Mouse (Mus musculus): ENCODE results near the gene Kif26b.

Gene Kif26b

DNA sequence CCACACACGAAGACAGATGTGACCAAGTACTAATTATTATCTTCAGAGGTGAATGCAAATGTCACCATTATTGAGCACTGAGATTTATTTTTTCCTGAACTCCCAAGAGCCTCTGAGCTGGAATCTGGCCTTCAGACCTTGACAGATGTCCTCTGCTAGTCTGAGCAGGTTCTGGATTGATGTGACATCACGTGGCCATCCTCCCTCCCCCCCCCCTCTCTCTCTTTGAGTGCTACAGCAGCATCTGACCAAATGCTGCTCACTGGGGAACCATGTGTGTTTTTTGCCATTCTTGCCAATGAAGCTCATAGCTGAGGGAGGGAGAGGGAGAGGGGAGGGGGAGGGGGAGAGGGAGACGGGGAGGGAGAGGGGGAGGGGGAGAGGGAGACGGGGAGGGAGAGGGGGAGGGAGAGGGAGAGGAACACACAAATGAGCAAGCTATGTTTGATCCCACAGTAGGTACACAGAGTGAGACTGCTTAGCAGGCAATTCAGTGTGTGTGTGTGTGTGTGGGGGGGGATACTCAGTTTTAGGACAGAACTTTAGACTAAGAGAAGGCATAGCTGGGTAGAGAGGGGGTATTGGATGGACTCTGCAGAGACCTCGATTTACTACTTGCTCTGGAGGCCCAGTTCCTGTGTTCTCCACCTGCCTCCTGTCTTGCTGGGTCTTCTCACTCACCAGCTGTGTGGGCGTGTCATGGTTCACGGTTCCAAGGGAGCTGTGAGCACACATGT, 241.9 kb downstream of the Kif26b start:
- ATAC-seq (ENCODE audit: low TSS enrichment): no peak

DNA sequence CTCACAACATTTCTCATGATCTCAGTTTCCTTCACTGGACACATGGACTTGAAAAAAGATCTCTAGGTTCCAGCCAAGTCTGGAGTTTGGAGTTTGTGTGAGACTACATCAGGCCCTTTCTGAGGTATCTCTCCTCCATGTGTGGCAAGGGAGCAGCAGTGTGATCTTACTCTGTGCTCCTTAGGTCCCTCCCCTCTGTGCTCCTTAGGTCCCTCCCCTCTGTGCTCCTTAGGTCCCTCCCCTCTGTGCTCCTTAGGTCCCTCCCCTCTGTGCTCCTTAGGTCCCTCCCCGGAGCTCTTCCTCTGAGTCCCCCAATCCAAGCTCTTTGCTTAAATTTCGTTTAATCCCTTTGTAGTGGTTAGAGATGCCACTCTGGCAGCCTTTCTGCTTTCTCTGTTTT, 250.8 kb downstream of the Kif26b start:
- no peak for ATAC-seq (ENCODE audit: low TSS enrichment)

DNA sequence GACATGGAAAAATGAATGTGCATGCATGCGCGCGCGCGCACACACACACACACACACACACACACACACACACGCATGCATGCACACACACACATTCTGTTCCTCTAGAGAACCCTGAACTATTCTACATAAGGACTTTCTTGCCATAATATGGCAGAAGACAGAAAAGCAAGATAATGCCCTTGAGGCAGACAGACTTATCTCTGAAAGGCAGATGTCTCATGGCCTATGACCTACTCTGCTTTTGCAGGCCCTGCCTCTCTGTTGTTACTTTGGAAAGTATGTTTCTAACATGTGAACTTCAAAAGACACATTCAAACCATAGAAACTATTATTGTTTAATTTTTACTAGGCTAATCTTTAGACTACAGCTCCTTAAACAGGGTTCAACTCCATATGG, 255.1 kb downstream of the Kif26b start:
- no peak for ATAC-seq (ENCODE audit: low TSS enrichment)

DNA sequence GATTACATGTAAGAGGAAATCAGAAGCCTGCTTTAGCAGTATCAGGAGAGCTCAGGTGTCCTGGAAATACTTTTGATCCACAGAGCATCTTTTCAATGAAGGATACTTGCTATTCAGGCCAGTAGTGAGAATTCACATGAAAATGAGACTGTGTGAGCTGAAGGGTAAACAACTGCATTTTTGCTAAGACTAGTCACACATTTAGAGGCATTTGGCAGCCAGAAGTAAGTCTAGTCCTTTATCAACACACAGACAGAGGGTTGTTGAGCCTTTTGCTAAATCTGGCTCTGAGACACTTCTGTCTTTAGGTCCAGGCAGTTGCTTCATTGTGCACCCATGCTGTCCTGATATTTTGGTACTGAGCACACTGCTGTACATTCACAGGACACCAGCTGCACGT, 262.3 kb downstream of the Kif26b start:
- ATAC-seq (ENCODE audit: low TSS enrichment): no peak

DNA sequence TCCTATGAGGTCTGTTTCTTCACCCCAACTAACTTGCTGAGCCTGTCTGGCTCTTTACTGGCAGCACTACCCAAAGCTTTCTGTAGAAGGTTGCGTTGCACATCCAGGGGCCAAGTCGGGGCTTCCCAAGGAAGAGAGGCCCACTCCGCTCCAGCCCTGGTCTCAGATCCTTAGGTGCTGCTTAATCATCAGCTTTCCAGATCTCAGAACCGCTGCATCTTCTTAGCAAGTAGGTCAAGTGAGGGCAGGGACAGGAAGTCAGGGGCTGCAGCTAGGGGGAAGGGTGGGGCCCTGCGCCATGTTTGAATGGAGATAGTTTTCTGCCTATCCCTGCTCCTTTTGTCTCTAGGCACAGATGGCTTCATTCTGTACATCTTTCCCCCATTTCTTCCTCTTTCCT, 263.8 kb downstream of the Kif26b start:
- no peak for ATAC-seq (ENCODE audit: low TSS enrichment)

DNA sequence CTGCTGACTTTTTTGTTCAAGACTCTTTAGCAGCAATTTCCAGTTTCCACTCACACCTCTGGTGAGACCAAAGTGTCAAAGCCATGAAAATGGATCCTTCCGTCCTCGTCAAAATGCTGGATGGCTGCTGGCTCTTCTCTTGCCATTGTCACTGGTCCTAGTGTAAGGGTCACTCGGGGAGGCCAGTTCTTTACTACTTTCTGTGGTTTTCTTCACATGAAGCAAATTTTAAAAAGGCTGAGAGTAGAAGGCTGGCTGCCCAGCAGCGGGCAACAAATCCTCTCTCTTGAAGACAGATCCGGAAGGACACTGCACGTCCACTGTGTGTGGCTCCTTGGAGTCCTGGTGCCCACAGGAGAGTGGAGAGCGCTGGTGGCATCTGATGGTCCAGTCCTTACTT, 265.9 kb downstream of the Kif26b start:
- no peak for ATAC-seq (ENCODE audit: low TSS enrichment)

DNA sequence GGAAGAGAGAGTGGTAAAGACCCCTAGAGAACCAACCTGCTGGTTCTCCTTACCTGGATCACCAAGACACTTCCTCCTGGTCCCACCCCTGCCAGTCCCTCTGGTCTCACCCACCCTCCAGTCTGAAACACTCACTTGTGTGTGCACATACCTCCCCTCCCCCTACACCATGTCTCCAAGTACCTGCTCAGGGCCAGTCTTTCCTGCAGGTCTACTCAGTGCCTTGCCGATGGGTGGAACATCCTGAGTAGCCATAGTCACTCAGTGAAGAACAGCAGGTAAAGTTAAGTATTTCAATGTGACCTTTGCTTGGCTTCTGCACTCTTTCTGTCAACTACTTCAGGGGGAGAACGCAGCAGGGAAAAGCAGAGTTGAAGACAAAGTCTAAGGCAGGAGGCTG, 268.5 kb downstream of the Kif26b start:
- ATAC-seq (ENCODE audit: low TSS enrichment): no peak

DNA sequence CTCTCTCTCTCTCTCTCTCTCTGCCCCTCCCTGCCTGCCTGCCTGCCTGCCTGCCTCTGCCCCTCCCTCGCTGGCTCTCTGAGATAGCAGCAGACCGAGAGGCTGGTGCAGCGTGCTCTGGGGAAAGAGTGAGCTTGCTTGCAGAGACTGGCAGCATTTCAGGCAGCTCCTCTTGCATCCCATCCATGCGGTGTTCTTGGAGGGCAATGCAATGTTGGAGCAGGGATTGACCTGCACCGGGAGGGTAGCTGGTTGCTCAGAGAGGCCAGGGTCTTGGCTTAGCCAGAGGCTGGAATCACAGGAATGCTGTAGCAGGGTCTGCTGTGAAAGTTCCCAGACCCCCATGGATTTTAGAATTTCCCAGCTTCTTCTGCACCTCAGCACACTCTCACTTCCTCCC, 269.4 kb downstream of the Kif26b start:
- peak; percentile 98 for ATAC-seq (ENCODE audit: low TSS enrichment)

DNA sequence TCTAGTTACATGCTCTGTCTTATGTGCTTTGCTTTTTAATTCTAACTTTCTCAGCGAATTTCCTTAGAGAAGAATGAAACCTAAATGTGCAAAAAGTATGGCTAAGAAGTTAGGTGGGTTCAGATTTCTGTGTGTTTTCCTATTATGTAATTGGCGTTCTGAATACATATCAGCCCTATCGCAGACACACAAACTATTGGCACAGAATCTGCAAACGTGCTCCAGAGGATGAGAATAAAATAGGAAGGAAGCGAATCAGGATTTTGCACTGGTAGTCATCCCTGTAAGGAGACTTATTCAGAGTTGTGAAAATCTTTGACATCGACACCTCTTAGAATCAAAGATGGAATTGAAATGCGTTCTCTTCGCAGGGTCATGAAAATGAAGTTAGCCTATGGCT, 270.0 kb downstream of the Kif26b start:
- 0 out of 2 replicates have a peak, but pooled peaks have one; percentile 3 for ATAC-seq (ENCODE audit: low TSS enrichment)

DNA sequence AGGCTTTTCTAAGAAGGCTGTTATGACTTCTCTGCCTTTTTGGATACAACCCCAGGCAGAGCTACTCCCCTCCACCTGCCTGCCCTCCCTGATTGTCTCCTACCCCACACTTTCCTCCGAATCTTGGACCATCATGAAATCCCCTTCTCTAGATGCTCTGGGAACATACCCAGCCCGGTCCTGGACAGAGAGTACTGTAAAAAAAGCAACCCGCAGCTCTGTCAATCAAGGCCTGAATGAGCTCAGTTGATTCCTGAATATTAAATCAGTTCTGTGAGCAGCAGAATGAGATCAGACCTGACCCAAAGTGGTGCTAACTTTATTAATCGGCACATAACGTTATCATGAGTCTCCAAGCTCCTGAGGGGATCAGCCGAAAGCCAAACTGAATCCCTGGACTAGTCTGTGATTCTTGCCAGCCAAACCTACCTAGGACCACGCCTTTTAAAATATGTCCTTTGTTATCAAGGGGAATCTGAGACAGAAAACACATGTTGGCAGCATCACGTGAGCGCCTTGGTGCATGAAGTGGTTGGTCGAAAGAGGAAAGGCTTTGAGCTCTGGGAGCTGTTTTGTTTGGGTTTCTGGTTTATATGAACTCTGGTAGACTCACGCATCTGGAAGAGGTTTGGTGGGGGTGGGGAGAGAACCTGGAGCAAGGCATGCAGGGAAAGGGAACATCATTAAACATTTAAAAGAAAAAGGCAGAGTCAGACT, 271.1 kb downstream of the Kif26b start:
- ATAC-seq (ENCODE audit: low TSS enrichment): no peak

DNA sequence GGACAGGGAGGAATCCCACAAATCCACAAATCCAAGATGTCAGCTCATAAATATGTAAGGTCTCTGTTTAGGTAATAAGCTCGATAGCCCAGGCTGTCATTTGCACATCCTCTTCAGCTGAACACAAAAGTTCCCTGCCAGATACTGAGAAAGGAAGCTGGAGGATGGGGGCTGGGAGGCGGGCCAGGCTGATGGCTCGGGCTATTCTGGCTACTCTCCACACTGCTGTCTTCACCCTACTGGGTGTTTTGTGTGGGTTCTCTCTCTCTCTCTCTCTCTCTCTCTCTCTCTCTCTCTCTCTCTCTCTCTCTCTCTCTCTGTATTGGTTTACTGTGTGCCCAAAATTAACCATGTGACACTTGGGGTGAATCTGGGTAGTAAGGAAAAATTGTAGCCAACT, 274.2 kb downstream of the Kif26b start:
- no peak for ATAC-seq (ENCODE audit: low TSS enrichment)

DNA sequence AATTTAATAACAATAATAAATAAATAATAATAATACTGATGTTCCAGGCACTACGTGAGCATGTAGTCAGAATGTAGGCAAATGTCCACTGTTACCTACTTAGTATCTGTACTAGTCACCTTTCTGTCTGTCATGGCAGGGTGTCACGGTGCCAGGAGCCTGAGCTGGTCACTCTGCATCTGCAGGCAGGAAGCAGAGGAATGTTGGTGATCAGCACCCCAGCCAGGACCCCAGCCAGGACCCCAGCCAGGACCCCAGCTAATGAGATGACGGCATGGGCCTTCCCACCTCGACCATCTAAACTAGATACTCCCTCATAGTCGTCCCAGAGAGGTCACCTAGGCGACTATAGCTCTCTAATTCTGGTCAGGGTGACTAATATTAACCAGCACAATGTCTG, 288.6 kb downstream of the Kif26b start:
- ATAC-seq (ENCODE audit: low TSS enrichment): no peak

DNA sequence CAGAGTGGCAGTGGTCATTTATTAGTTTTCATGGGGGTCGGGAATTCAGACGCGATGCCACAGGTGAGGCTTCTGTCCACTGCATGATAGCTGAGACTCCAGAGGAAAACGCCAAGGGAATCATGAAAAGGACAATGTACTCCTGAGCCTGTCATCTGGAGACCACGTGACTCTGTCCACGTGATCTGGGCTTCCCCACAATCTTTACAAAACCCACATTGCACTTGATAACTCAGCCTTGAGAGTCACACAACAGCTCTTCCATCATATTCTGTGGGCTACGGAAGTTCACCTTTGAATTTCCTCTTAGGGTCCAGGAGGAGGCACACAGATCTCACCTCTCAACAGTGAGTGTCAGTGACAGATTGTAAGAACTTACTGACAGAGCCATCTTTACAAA, 290.1 kb downstream of the Kif26b start:
- ATAC-seq (ENCODE audit: low TSS enrichment): no peak

DNA sequence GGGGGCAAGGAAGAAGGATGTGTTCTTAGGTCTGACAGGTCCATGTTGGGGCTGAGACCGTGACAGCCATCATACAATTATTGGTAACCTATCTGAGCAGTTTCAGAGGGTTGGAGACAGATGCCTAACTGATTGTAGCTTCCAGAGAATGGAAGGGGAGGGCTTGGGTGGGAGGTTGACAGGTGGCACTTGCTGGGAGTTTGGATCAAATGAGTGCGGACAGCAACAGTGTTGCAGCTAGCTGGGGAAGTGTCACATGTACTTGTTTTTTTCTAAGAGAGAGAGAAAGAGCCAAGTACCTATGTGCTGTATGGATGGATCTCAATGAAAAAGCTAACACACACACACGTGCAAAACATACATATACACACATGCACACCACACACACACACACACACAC, 291.2 kb downstream of the Kif26b start:
- no peak for ATAC-seq (ENCODE audit: low TSS enrichment)

DNA sequence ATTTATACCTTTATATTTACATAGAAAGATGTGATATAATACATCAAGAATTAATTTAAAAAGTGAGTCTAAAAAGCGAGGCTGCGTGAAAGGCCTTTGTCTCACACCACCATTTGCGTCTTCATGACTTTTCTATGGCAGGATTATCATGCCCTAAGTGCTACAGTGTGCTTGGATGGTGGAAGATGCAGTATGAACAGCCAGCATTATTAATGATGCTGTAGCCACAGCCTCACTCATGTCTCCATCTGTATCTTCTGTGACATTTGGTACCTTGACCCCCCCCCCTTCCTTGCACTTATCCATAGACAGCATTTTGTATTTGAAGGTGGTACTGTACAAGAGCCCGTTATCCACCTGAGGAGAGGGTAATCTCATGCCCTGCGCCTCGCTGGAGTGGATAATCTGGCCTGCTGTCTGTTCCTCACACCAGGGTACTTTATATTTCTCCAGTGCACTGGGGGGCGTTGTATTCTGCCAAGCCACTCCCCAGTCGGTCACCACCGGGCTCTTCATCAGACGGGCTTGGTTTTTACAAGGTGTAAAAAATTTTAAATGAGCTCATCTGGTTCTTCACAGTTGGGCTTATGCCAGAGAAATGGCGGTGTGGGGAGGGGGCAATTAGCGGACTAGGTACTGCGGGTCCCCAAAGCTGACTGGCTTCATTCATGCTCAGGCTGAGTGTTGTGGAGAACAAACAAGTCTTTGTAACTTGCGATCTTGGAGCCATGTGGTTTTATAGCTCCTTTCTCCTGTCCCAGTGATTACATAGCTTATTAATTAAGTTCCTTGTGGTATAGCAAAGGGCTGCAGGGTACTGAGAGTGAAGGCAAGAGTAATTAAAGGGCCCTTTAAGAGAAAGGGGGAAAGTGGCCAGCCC, 291.9 kb downstream of the Kif26b start:
- no peak for ATAC-seq (ENCODE audit: low TSS enrichment)

DNA sequence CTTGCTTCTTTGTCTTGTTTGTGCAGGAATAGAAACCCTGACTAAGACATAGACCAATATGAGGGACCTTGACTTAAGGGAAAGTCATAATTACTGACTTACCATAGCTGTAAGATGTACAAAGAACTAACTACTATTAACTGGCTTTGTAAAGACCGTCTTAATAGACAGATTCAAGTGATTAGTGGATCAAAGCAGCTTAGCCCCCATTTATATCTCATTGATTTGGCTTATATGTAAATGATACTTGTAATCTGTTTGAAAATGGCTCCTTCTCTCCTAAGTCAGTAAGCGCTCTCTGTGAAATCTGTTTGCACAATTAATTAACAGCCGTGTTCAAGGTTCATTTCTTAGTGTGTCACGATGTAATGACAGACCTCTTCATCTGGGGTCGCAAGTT, 295.9 kb downstream of the Kif26b start:
- no peak for ATAC-seq (ENCODE audit: low TSS enrichment)

DNA sequence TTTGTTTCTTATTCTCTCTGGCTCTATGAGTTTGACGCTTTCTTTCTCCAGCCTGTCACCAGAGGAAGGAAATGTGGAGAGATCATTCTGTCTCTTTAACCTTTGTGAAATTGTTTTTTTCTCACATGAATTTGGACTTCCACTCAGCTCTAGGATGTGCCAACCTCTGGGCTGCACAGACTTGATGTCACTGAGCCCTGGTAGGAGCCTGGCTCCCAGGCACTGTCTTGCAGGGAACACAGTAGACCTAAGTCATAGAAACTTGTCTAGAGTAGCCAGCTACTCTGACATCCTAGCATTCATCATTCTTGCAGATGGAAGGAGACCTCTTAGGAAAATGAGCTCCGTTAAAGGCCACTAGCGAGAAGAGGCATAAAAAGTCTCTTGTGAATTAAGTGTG, 298.3 kb downstream of the Kif26b start:
- no peak for ATAC-seq (ENCODE audit: low TSS enrichment)

DNA sequence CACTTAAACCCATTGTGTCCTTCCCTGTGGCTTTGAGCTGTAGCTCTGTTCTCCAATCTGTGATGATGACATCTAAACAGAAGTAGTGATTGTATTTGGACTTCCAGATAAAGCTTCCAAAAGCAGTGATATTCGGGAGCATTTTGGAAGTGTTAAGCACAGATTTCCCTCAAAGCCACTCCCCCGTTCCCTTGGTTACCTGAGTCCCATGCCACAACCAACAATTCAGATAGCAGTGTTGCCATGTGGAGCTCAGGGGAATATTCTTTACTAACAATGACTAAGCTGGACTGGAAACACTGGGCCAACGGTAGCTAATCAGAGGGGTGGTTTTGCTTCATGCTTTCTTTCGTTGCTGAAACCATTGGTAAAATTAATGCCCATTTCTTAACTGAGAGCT, 300.5 kb downstream of the Kif26b start:
- ATAC-seq (ENCODE audit: low TSS enrichment): peak; percentile 44; the same call in 1 of the 2 replicates

DNA sequence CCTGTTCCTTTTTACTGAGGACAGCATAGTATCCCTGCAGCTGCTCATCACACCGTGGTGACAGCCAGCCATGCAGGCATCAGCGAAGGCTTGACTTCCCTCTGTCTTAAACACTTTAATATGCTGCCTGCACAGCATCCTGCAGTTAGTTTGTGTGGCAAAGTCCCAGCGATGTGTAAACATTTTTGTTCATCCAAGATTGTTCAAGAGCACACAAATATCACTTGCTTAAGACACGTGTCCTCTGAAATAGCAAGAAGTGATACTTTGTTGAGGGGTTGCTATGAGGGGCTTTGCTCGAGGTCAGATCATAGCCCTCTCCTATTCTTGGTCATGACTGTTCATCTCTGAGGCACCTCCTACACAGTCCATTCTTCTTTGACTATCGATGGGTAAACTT, 303.6 kb downstream of the Kif26b start:
- no peak for ATAC-seq (ENCODE audit: low TSS enrichment)

DNA sequence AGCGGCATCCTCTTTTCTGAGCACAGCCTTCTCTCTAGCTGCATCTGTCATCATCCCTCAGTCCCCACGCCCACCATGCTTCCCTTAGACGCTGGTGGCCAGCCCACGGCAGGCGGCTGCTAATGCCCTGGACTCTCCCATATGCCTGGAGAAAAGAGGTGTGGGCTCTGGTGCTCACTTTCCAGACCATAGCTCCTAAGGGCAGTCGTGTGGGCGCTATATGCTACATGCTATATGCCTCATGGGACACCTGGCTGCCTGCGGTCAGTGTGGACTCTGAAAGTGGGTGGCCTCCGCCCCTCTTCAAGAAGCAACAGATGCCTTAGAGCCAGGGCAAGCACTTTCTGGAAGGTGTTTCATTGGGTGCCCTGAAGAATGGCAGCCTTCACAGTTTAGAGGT, 306.9 kb downstream of the Kif26b start:
- ATAC-seq (ENCODE audit: low TSS enrichment): peak; percentile 53

DNA sequence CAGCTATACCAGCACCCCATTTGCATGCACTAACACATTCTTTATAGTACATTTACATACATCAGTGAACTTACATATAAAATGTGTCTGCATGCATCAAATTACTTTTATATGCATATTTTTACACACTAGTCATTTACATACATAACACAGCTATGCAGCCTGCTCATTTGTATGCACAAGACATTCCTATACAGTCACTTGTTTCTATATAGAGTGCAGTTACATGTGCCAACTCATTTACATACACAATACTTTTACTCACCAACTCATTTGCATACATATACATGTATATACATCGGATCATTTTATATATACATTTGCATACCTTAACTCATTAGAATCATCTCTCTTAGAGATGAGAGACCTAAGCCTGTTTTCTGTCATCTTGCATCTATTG, 308.1 kb downstream of the Kif26b start:
- peak; percentile 72; the same call in 1 of the 2 replicates for ATAC-seq (ENCODE audit: low TSS enrichment)

DNA sequence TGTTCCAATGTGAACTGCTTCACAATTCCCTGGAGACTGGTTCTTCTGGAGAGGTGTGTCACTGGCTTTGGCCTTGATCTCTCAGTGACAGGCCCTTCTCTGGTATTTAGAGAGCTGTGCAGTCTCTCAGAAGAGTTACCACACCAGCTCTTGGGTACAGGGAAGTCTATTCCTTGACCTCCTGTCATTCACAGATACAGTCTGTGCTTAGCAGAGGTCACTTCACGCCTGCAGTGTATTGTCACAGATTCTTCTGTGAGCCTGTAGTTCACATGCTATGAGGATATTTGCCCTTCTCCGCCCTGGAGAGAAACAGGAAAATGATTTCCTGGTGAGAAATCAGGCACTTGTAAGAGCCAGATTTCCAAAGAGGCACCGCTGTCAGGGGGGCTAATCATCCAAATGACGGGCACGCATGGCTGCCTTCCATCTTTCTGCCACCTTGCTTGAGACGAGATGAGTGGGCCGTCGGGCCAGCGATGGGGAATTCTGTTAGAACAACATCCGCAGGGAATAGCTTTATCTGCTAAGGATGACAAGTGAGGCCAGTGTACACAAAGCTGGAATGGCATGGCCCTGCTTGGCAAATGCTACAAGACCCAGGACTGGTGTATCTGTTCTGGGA, 309.9 kb downstream of the Kif26b start:
- no peak for ATAC-seq (ENCODE audit: low TSS enrichment)
